ENCODE assay signal across 19 mouse cellular contexts in genomic region chr4:43418450-43418849, GRCm38 (mm10). TPM values are rescaled to one million over a fixed set of nuclear protein-coding genes. Genes with fewer than 3 reads are reported as not detected.
DNase-seq lines count a peak whose midpoint lies in the region; ATAC-seq and TF ChIP-seq lines count a peak whose summit lies in the region.
"Had no signal": no experiment of that assay in that cellular context is flagged by ENCODE, and none has a peak within 500 bp of the region (broad histone marks: within the 10 kb centered on the region; RNA-seq: fewer than 3 reads in every experiment).

No protein-coding gene starts in this region.

- DNase-seq in gastrocnemius, adult 2 months, result peak; percentile 7
- no peak for DNase-seq in gastrocnemius, adult 8-10 months (ENCODE audit: low spot score in 2 of 2)
- DNase-seq in kidney, adult 9 months, result no peak
- no peak for DNase-seq in lung, postnatal 4 days
- DNase-seq: cerebellum, adult 8-10 months; thymus, postnatal 36 days had no signal

- WGBS in kidney, embryonic 16.5 days, result 61% methylated on average over 4 of the region's 4 CpGs
- 50% methylated on average over 4 of the region's 4 CpGs for WGBS in lung, embryonic 15.5 days

- no peak overlapping the region for H3K9ac ChIP-seq in kidney, embryonic 16.5 days (replicated peaks; ENCODE audit: low read length)
- no peak overlapping the region for H3K9ac ChIP-seq in lung, embryonic 15.5 days
- H3K9ac ChIP-seq: neural tube, embryonic 12.5 days had no signal

- H3K4me3 ChIP-seq in gastrocnemius, adult 2 months, result peak overlapping the region; percentile 35
- H3K4me3 ChIP-seq in kidney, embryonic 16.5 days (ENCODE audit: low read length), result no peak overlapping the region
- no peak overlapping the region for H3K4me3 ChIP-seq in lung, embryonic 15.5 days
- no peak overlapping the region for H3K4me3 ChIP-seq in embryonic fibroblast, embryonic 13.5 days (ENCODE audit: insufficient read depth, low read length)
- H3K4me3 ChIP-seq: limb, embryonic 10.5 days; midbrain, embryonic 10.5 days; neural tube, embryonic 12.5 days had no signal

- H3K27ac ChIP-seq in gastrocnemius, adult 2 months, result peak overlapping the region; percentile 81
- peak overlapping the region; percentile 84; the same call in 1 of the 2 replicates for H3K27ac ChIP-seq in kidney, embryonic 16.5 days (ENCODE audit: low read length)
- peak overlapping the region; percentile 68; the same call in 1 of the 2 replicates for H3K27ac ChIP-seq in lung, embryonic 15.5 days
- H3K27ac ChIP-seq in embryonic fibroblast, embryonic 13.5 days (ENCODE audit: insufficient read depth, low read length), result peak overlapping the region; percentile 47; the same call in 1 of the 2 replicates
- H3K27ac ChIP-seq: limb, embryonic 10.5 days; midbrain, embryonic 10.5 days; neural tube, embryonic 12.5 days had no signal

- H3K4me2 ChIP-seq in kidney, embryonic 16.5 days (replicated peaks; ENCODE audit: low read depth, low read length), result no peak overlapping the region
- no peak overlapping the region for H3K4me2 ChIP-seq in lung, embryonic 15.5 days
- H3K4me2 ChIP-seq: liver, embryonic 11.5 days; neural tube, embryonic 12.5 days had no signal

- no peaks in the 10 kb centered on the region for H3K27me3 ChIP-seq in kidney, embryonic 16.5 days (ENCODE audit: insufficient read depth, low read length)
- H3K27me3 ChIP-seq in lung, embryonic 15.5 days, result no peaks in the 10 kb centered on the region

- ATAC-seq in kidney, embryonic 16.5 days (ENCODE audit: low FRiP score, low TSS enrichment), result no peak
- ATAC-seq in lung, embryonic 15.5 days (ENCODE audit: borderline replicate concordance, extremely low read depth, low FRiP score, low TSS enrichment), result no peak
- ATAC-seq in CD4-positive, CD25-positive, alpha-beta regulatory T cell, adult 4 months, result no peak
- ATAC-seq: forebrain, embryonic 16.5 days; inflammation-experienced regulatory T-cells, adult 6 months had no signal

- TF ChIP-seq POLR2A in embryonic fibroblast, embryonic 13.5 days (IDR thresholded peaks at IDR 0.05; ENCODE audit: low read depth, low read length), result no peak

- no peak for TF ChIP-seq CTCF in gastrocnemius, adult 2 months (IDR thresholded peaks at IDR 0.05)
- no peak for TF ChIP-seq CTCF in embryonic fibroblast, embryonic 13.5 days (IDR thresholded peaks at IDR 0.05; ENCODE audit: borderline replicate concordance, insufficient read depth, low read length)

- H3K9me3 ChIP-seq in kidney, embryonic 16.5 days (ENCODE audit: low read length), result no peaks in the 10 kb centered on the region
- no peaks in the 10 kb centered on the region for H3K9me3 ChIP-seq in lung, embryonic 15.5 days
- H3K9me3 ChIP-seq: limb, embryonic 10.5 days; midbrain, embryonic 10.5 days; neural tube, embryonic 12.5 days had no signal

- intact Hi-C loops in gastrocnemius, adult 2 months (cut with DNase I), result no loop called here

- H3K36me3 ChIP-seq in kidney, embryonic 16.5 days (ENCODE audit: insufficient read depth, low read length), result peaks cover 46% of the 10 kb centered on the region
- peaks cover 41% of the 10 kb centered on the region for H3K36me3 ChIP-seq in lung, embryonic 15.5 days

- peaks cover 37% of the 10 kb centered on the region for H3K4me1 ChIP-seq in kidney, embryonic 16.5 days (ENCODE audit: insufficient read depth, low read length)
- H3K4me1 ChIP-seq in lung, embryonic 15.5 days, result peaks cover 26% of the 10 kb centered on the region
- H3K4me1 ChIP-seq in embryonic fibroblast, embryonic 13.5 days (ENCODE audit: control insufficient read depth, insufficient read depth, low read length), result peaks cover 20% of the 10 kb centered on the region; the same call in 1 of the 2 replicates

RNA-seq across cellular contexts. Expression of gene Fam166b, which starts 10.5 kb away (rescaled TPM):
- total RNA-seq in gastrocnemius, adult 2 months (2021), result not detected
- total RNA-seq in gastrocnemius, adult 8-10 months (2022), result not detected
- 0.30 and 0.50 TPM in 2 replicates for polyA plus RNA-seq in kidney, embryonic 16.5 days (2015; fragmentation: Nextera tagmentation; extraction: Ambion mirVana)
- 0.14 and 0.25 TPM in 2 replicates for polyA plus RNA-seq in lung, embryonic 15.5 days (2015; fragmentation: Nextera tagmentation; extraction: Ambion mirVana)
- not detected in 2 replicates for polyA plus RNA-seq in embryonic fibroblast, embryonic 13.5 days (2011; ENCODE audit: insufficient read length, low read depth, missing spikeins)
- polyA plus RNA-seq in CD4-positive, CD25-positive, alpha-beta regulatory T cell, adult 4 months (2017; shearing (Covaris generic)), result not detected
- total RNA-seq: granulocyte monocyte progenitor cell, adult 5-6 weeks had no signal
- polyA plus RNA-seq: heart, embryonic 14.5 days; inflammation-experienced regulatory T-cells, adult 6 months; liver, embryonic 11.5 days; macrophage had no signal

RNA-seq across cellular contexts. Expression of gene Tesk1, which starts 23.3 kb away (rescaled TPM):
- 10 to 100 TPM; 55.7 to 57.8 TPM for total RNA-seq in gastrocnemius, adult 2 months (2021)
- total RNA-seq in gastrocnemius, adult 8-10 months (2022), result 10 to 100 TPM; 53.4 to 69.3 (median 59.4) TPM
- polyA plus RNA-seq in kidney, embryonic 16.5 days (2015; fragmentation: Nextera tagmentation; extraction: Ambion mirVana), result 3.0 and 3.5 TPM in 2 replicates
- 8.3 and 8.5 TPM in 2 replicates for polyA plus RNA-seq in lung, embryonic 15.5 days (2015; fragmentation: Nextera tagmentation; extraction: Ambion mirVana)
- polyA plus RNA-seq in embryonic fibroblast, embryonic 13.5 days (2011; ENCODE audit: insufficient read length, low read depth, missing spikeins), result 28.6 and 33.4 TPM in 2 replicates
- polyA plus RNA-seq in CD4-positive, CD25-positive, alpha-beta regulatory T cell, adult 4 months (2017; shearing (Covaris generic)), result 1 to 10 TPM in 1 of 2 experiments, under 1 TPM in 1; 0.37 to 1.7 TPM

RNA-seq across cellular contexts. Expression of gene Cd72, which starts 36.0 kb away (rescaled TPM):
- total RNA-seq in gastrocnemius, adult 2 months (2021), result not detected
- total RNA-seq in gastrocnemius, adult 8-10 months (2022), result not detected
- polyA plus RNA-seq in kidney, embryonic 16.5 days (2015; fragmentation: Nextera tagmentation; extraction: Ambion mirVana), result 3.3 and 4.1 TPM in 2 replicates
- 1.8 and 3.1 TPM in 2 replicates for polyA plus RNA-seq in lung, embryonic 15.5 days (2015; fragmentation: Nextera tagmentation; extraction: Ambion mirVana)
- 3.8 TPM in 1 of 2 replicates, not detected in the other for polyA plus RNA-seq in embryonic fibroblast, embryonic 13.5 days (2011; ENCODE audit: insufficient read length, low read depth, missing spikeins)
- 100 to 1,000 TPM; 132 to 166 TPM for polyA plus RNA-seq in CD4-positive, CD25-positive, alpha-beta regulatory T cell, adult 4 months (2017; shearing (Covaris generic))

RNA-seq across cellular contexts. Expression of gene Rusc2, which starts 36.7 kb away (rescaled TPM):
- 10 to 100 TPM; 19.0 to 29.6 TPM for total RNA-seq in gastrocnemius, adult 2 months (2021)
- 10 to 100 TPM; 21.5 to 25.4 (median 23.3) TPM for total RNA-seq in gastrocnemius, adult 8-10 months (2022)
- 10.3 and 13.4 TPM in 2 replicates for polyA plus RNA-seq in kidney, embryonic 16.5 days (2015; fragmentation: Nextera tagmentation; extraction: Ambion mirVana)
- polyA plus RNA-seq in lung, embryonic 15.5 days (2015; fragmentation: Nextera tagmentation; extraction: Ambion mirVana), result 13.0 and 14.0 TPM in 2 replicates
- polyA plus RNA-seq in embryonic fibroblast, embryonic 13.5 days (2011; ENCODE audit: insufficient read length, low read depth, missing spikeins), result 44.7 and 80.5 TPM in 2 replicates
- not detected for polyA plus RNA-seq in CD4-positive, CD25-positive, alpha-beta regulatory T cell, adult 4 months (2017; shearing (Covaris generic))
- polyA plus RNA-seq: inflammation-experienced regulatory T-cells, adult 6 months had no signal

Comparison
In these comparisons a context has a peak if more than half of its experiments do, and no peak if none do; other contexts are left out.
1. RNA of gene Cd72, which starts 36.0 kb away (polyA plus RNA-seq): 132 to 166 TPM in CD4-positive, CD25-positive, alpha-beta regulatory T cell, adult 4 months; 3.3 to 4.1 TPM in kidney, embryonic 16.5 days, 3.8 TPM in embryonic fibroblast, embryonic 13.5 days and 1.8 to 3.1 TPM in lung, embryonic 15.5 days; every median in the first group is over 10 times any median in the second.
2. Peak in every context shown above with its lines, with median percentiles within 50 percentile points of each other: H3K27ac ChIP-seq.